Mouse (Mus musculus) kidney, postnatal 25 days (tissue): Measurements from ENCODE around the gene Aggf1.
"Not testable (repeated sequence)": the region's sequence is repeated elsewhere in the genome, so short reads cannot be mapped to it uniquely, and the experiment has no call there.

Experiments
- DNase-seq, 2 experiments: peaks; one replicate each; pipeline ENCODE4 v3.0.0; 2021; ENCODE audit warnings: mixed read lengths in 2 of 2

Aggf1 gene

GRCm38 (mm10) chr13:95374701-95375553 lies at the start of gene Aggf1:
Aggf1 (minus strand) TSS chr13:95375352.
- DNase-seq = peak; percentile 94 to 96

GRCm38 (mm10) chr13:95424932-95425331 lies 49.8 kb upstream of the Aggf1 start:
- DNase-seq = no peak

DNA sequence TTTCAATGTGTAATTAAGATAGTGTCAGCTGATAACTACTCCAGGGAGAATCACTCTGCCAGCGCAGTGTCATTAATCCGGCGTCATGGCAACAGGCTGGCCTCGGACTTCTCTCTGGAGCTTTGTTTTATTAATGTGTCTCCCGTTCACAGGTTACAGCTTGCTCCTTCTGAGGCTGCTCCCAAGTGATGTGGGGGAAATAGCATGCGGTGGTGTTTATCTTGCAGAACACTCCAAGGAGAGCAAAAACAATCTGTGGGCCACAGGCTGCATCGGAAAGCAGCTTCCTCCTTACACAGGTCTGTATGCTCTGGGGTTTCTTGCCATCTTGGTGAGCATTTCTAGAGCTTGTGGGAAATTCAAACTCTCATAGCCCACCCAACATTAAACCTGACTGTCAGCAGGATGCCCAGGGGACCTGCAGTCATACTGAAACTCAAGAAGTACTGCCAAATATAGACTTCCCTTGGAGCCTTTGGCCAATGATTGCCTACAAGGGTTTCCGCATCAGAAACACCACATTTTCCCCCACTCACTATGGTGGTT lies 44.1 kb upstream of the Aggf1 start:
- no peak for DNase-seq

- no peak for DNase-seq
These were observed 43.5 kb upstream of the Aggf1 start for GRCm38 (mm10) chr13:95418575-95419203.

DNA sequence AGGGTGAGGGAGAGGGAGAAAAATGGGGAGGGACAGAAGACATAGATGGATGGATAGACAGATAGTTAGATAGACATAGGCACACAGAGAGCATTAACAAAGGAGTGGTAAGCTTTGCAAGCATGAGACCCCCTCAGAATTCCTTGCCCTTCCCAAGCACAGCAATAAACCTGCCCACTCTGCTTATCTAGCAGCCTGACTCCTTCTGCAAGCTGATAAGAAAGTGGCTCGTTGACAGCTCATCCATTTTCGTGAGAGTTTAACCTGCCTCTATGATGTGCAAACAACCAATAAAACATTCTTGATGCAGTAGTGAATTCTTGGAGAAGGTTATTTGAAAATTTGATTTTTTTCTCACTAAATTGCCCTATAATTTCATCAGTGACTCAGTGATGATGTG lies 37.1 kb upstream of the Aggf1 start:
- no peak for DNase-seq

DNA sequence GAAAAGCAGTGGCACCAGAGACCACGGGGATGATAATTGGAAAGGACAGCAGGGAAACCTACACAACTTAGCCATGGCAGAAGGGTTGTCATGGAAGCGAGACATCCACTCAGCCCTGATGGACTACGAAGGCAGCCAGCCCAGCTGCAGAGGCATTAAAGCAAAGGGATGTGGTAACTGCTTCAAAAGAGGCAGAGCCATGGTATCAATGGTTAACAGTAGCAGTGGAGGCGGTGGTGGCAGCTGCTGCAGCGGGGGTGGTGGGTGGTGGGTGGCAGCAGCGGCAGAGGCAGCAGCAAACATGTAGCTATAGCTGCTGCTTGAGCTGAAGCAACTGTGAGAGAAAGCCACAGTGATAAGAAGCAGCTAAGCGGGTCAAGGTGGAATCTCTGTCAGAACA lies 18.1 kb upstream of the Aggf1 start:
- DNase-seq = no peak

GRCm38 (mm10) chr13:95389866-95390865 lies 15.0 kb upstream of the Aggf1 start:
- peak; percentile 76 to 86 for DNase-seq

GRCm38 (mm10) chr13:95388226-95388625 lies 13.1 kb upstream of the Aggf1 start:
- no peak for DNase-seq

GRCm38 (mm10) chr13:95382418-95382817 lies 7.3 kb upstream of the Aggf1 start:
- DNase-seq = no peak

GRCm38 (mm10) chr13:95378696-95379095 lies 3.5 kb upstream of the Aggf1 start:
- DNase-seq = no peak

GRCm38 (mm10) chr13:95376689-95377289 lies 1.6 kb upstream of the Aggf1 start:
- not testable (repeated sequence) for DNase-seq

- DNase-seq = no peak
These were observed 382 bp upstream of the Aggf1 start for GRCm38 (mm10) chr13:95375554-95375914.

DNA sequence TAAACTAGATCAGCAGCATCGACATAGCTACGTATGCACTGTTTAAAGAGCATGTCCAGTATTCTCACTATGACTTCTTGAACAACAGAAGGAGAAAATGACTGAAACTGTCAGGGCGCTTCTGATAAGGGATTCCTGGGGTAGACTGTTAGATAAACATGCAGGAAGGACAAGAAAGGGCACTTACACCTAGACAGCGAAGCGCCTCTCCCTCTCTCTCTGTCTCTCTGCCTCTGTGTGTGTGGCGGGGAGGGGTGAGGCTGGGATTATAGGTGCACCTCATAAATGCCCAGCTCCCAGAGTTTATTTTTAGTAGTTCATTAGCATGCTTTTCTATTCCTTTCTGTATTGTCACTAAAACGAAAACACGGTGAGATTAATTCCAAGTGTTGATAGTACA lies 8.8 kb downstream of the Aggf1 start:
- DNase-seq = no peak

DNA sequence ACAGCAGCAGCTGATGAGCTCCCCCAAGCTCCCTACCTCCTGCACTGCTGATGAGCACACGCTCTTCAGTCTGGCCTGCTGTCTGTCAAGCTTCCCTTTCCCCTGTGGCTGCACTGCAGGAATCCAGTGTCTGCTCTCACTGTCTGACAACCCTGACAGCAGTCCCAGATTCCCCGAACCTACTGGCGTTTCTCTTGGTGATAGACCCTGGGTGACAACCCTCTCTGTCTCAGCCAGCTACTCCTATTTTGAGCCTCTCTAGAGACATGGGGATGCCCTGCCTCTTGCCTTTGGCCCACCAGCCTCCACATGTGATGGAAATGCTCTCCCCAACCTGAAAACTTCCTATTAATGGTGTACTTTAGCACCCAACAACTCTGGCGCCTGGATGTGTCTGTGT lies 11.7 kb downstream of the Aggf1 start:
- DNase-seq = no peak

DNA sequence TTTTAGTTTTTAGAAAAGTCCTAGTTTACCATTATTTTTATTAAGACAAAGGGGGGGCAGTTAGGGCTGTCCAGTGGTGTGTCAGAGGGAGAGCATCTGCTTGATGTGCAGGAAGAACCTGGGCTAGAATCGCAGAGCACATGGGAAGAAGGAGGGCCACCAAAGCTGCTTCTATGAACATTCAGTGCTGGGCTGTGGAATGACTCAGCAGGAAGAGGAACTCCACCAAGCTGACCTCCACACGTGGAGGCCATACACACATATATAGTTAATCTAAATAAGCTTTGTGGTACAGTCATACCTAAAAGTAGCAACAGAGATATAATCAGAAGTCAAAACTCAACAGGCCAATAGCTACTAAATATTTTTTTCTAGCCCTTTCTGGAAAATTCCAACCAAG lies 16.9 kb downstream of the Aggf1 start:
- DNase-seq = no peak

DNA sequence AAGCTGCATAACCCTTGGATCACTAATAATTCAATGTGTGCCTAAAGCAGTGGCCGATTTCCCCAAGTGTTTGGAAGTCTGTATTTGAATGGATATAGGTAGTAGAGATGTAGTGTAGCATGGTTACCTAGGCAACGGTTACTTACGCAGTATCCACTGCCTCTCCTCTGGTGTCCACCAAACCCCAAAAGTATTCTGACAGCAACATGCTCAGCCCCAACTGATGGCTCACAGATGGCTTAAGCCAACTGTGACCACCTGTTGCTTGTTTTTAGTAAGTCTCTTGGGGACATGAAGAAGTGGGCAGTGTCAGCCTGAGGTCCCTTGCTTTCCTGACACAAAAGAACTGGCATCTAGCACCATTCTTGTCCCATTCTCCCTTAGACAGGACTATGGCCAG lies 26.7 kb downstream of the Aggf1 start:
- no peak for DNase-seq

- peak; percentile 83 to 90 for DNase-seq
These were observed 28.0 kb downstream of the Aggf1 start for GRCm38 (mm10) chr13:95347018-95347696.

DNA sequence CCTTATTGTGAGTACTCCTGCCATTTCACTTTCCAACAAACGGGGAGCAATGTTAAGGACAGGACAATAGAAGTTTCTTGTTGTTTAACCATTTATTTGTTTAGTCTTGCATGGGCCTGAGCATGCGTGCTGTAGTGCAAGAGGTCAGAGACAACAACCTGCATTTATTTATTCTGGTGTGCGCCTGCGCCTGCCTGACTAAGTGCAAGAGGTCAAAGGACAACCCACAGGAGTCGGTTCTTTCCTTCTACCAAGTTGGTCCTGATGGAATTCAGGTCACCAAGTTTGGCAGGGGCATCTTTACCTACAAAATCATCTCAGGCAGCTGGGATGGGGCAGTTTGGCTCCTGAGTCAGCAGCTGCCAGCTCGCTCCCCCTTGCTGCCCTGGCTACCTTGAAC lies 29.3 kb downstream of the Aggf1 start:
- peak; percentile 46 to 60 for DNase-seq

DNA sequence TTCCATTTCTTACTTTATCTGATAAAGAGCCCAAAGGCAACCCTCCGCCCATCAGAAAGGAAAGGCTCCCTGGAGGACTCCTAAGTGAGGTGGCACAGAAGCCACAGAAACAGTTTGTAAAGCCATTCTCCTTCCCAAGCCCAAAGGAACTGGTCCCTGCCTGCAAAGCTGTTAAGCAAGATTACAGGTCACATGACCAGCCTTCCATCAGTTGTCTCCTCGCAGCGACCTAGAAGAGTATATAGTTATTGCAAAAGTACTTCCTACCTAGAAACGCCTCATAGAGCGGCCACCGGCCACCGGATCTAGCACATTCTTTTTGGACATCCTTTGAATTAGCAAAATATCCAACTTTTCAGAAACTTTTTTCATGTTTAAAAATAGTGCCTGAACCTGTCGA lies 31.7 kb downstream of the Aggf1 start:
- no peak for DNase-seq

DNA sequence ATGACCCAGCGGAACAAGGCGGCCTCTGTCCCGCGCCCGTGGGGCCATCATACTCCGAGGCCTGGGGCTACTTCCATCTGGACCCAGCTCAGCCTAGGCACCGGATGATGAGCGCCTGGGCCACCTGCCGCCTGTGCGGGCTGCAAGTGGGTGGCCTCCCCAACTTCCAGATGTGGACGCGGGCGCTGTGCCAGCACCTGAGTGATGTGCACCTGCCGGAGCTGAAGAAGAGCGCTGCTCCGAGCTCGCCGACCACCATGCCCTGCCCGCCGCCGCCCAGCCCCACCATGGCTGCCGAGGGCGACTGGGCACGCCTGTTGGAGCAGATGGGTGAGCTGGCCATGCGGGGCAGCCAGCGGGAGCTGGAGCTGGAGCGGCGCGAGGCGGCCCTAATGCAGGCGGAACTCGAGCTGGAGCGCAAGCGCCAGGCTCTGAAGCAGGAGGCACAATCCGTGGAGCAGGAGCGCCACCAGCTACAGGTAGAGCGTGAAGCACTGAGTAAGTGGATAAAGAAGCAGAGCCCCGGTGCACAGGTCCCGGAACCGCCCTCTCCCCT lies 39.0 kb downstream of the Aggf1 start:
- DNase-seq = peak in 1 of 2 experiments; percentile 46
